Mouse (Mus musculus) megakaryocyte, embryonic 14.5 days (primary cell): ENCODE data around the gene Cngb1.

Source experiments
- FLI1 ChIP-seq: IDR thresholded peaks from 2 replicates; pipeline ENCODE4 v1.6.1; 2012; ENCODE audit warnings: low read length, inconsistent platforms, mixed read lengths
- GATA1 ChIP-seq: IDR thresholded peaks from 3 replicates; pipeline ENCODE4 v1.6.1; 2012; ENCODE audit warnings: mixed read lengths, low read length, inconsistent platforms, borderline replicate concordance

GRCm38 (mm10) chr8:95335706-95336105, 29.3 kb upstream of the Cngb1 start:
- no peak for TF ChIP-seq GATA1
- TF ChIP-seq FLI1, result no peak
